Mouse (Mus musculus): ENCODE measurements around the gene Akt1.

Akt1 gene

GRCm38 (mm10) chr12:112674132-112675011 lies at the start of gene Akt1:
TSS of gene Akt1 (minus strand) at chr12:112674884.
- DNase-seq, result peak; percentile 50 to 61

GRCm38 (mm10) chr12:112724077-112724805 lies 49.6 kb upstream of the Akt1 start:
- DNase-seq, result peak; percentile 90 to 94

- DNase-seq, result no peak
Observed at GRCm38 (mm10) chr12:112723445-112723844, 48.8 kb upstream of the Akt1 start.

GRCm38 (mm10) chr12:112723028-112723330 lies 48.3 kb upstream of the Akt1 start:
- no peak for DNase-seq

GRCm38 (mm10) chr12:112722240-112723027 lies 47.8 kb upstream of the Akt1 start:
- DNase-seq, result peak; percentile 77 to 79

GRCm38 (mm10) chr12:112721424-112722239 lies 46.9 kb upstream of the Akt1 start:
- DNase-seq, result peak; percentile 80 to 83

- peak in 1 of 2 experiments; percentile 38 for DNase-seq
Observed at GRCm38 (mm10) chr12:112720890-112721423, 46.3 kb upstream of the Akt1 start.

GRCm38 (mm10) chr12:112720216-112720615 lies 45.5 kb upstream of the Akt1 start, which contains the start of gene Cep170b:
TSS of gene Cep170b (plus strand) at chr12:112720455.
- no peak for DNase-seq

GRCm38 (mm10) chr12:112718995-112719394 lies 44.3 kb upstream of the Akt1 start:
- DNase-seq, result no peak

- DNase-seq, result peak; percentile 64 to 76
Observed at GRCm38 (mm10) chr12:112717140-112717539, 42.5 kb upstream of the Akt1 start.

GRCm38 (mm10) chr12:112713984-112714383 lies 39.3 kb upstream of the Akt1 start:
- peak in 1 of 2 experiments; percentile 35 for DNase-seq

- DNase-seq, result no peak
Observed at GRCm38 (mm10) chr12:112707573-112707869, 32.8 kb upstream of the Akt1 start.

GRCm38 (mm10) chr12:112706704-112707572 lies 32.3 kb upstream of the Akt1 start:
- DNase-seq, result peak; percentile 94 to 96

GRCm38 (mm10) chr12:112702374-112703320 lies 28.0 kb upstream of the Akt1 start:
- no peak for DNase-seq

GRCm38 (mm10) chr12:112700522-112700921 lies 25.8 kb upstream of the Akt1 start:
- no peak for DNase-seq

GRCm38 (mm10) chr12:112696806-112697425 lies 22.2 kb upstream of the Akt1 start:
- DNase-seq, result peak; percentile 56 to 68

GRCm38 (mm10) chr12:112694127-112694475 lies 19.4 kb upstream of the Akt1 start:
- no peak for DNase-seq

GRCm38 (mm10) chr12:112693185-112694126 lies 18.8 kb upstream of the Akt1 start:
- DNase-seq, result peak; percentile 98
